Mouse (Mus musculus) CH12.LX (cell line): ENCODE measurements around the gene Src. TPM values are rescaled to one million over a fixed set of nuclear protein-coding genes. Genes with fewer than 3 reads are reported as not detected.

Source experiments
- DNase-seq: peaks from one replicate; pipeline ENCODE4 v3.0.0-alpha.2; 2013; ENCODE audit errors: extremely low read depth
- H3K27ac ChIP-seq: 2 replicates; pipeline ENCODE4 v1.5.1; 2012; ENCODE audit warnings: low read depth, mild to moderate bottlenecking, control low read depth, moderate library complexity; ENCODE audit not compliant: insufficient read depth
- H3K27me3 ChIP-seq: replicated peaks from 2 replicates; pipeline ENCODE3; 2012; ENCODE audit warnings: inconsistent platforms
- H3K36me3 ChIP-seq, 2 experiments: replicated peaks in 1 of 2; 2 replicates each; pipeline versions ENCODE3 to v1.6.1; 2012; ENCODE audit warnings: inconsistent platforms in 1 of 2, low read length in 1 of 2, mild to moderate bottlenecking in 1 of 2, mixed read lengths in 1 of 2, moderate library complexity in 1 of 2; ENCODE audit not compliant: control insufficient read depth in 1 of 2, insufficient read depth in 1 of 2
- H3K4me1 ChIP-seq, 2 experiments: 2 replicates each; pipeline ENCODE4 v1.6.1; 2012; ENCODE audit warnings: inconsistent platforms in 1 of 2, moderate library complexity in 1 of 2; ENCODE audit not compliant: insufficient read depth in 2 of 2, control insufficient read depth in 1 of 2
- H3K4me2 ChIP-seq: 2 replicates; pipeline ENCODE4 v1.6.1; 2012; ENCODE audit warnings: low read depth, mild to moderate bottlenecking, control low read depth; ENCODE audit not compliant: poor library complexity, insufficient read depth, severe bottlenecking
- H3K4me3 ChIP-seq, 3 experiments: fragments of 150-350 bp in 1 of 3; sonication (generic) in 1 of 3; replicated peaks in 1 of 3; 2 replicates each; pipeline versions ENCODE3 to v1.5.1; 2011 to 2012; ENCODE audit warnings: low read depth in 2 of 3, low read length in 2 of 3, mild to moderate bottlenecking in 2 of 3, moderate library complexity in 2 of 3, control low read depth in 1 of 3, improper control_type of control experiment in 1 of 3, inconsistent platforms in 1 of 3, mixed read lengths in 1 of 3; ENCODE audit not compliant: poor library complexity in 1 of 3
- H3K79me2 ChIP-seq: replicated peaks from 2 replicates; pipeline ENCODE4 v1.6.1; 2012; ENCODE audit warnings: mild to moderate bottlenecking, moderate library complexity; ENCODE audit not compliant: control insufficient read depth, poor library complexity, insufficient read depth, severe bottlenecking; ENCODE audit errors: extremely low read depth
- H3K9ac ChIP-seq: 2 replicates; pipeline ENCODE4 v1.6.1; 2012; ENCODE audit warnings: low read depth, mild to moderate bottlenecking, control low read depth, moderate library complexity; ENCODE audit not compliant: insufficient read depth
- H3K9me3 ChIP-seq: replicated peaks from 2 replicates; pipeline ENCODE3; 2012; ENCODE audit warnings: low read length, inconsistent platforms, mixed read lengths
- CTCF ChIP-seq, 2 experiments: IDR thresholded peaks in 1 of 2; conservative IDR thresholded peaks in 1 of 2; 2 replicates each; pipeline ENCODE4 v1.5.1; 2011 to 2012; ENCODE audit warnings: low read depth in 2 of 2, low read length in 2 of 2, improper control_type of control experiment in 1 of 2, inconsistent platforms in 1 of 2, mild to moderate bottlenecking in 1 of 2, moderate library complexity in 1 of 2
- E2F4 ChIP-seq: IDR thresholded peaks from 2 replicates; pipeline ENCODE4 v1.6.1; 2011; ENCODE audit warnings: low read depth, low read length, improper control_type of control experiment; ENCODE audit not compliant: insufficient replicate concordance
- ELF1 ChIP-seq: IDR thresholded peaks from 2 replicates; pipeline ENCODE4 v1.6.1; 2014; ENCODE audit warnings: low read depth, mild to moderate bottlenecking, inconsistent platforms, low read length, improper control_type of control experiment
- EP300 ChIP-seq: IDR thresholded peaks from 2 replicates; pipeline ENCODE4 v1.6.1; 2011; ENCODE audit warnings: low read length, improper control_type of control experiment
- ETS1 ChIP-seq: conservative IDR thresholded peaks from 2 replicates; pipeline ENCODE4 v1.6.1; 2012; ENCODE audit warnings: low read depth, mild to moderate bottlenecking, inconsistent platforms, low read length, improper control_type of control experiment, moderate library complexity
- HCFC1 ChIP-seq: IDR thresholded peaks from 2 replicates; pipeline ENCODE4 v1.6.1; 2012; ENCODE audit warnings: low read depth, mild to moderate bottlenecking, inconsistent platforms, low read length, improper control_type of control experiment
- IRF4 ChIP-seq: IDR thresholded peaks from 2 replicates; pipeline ENCODE4 v1.6.1; 2014; ENCODE audit warnings: low read depth, mild to moderate bottlenecking, inconsistent platforms, low read length, improper control_type of control experiment
- JUN ChIP-seq: IDR thresholded peaks from 2 replicates; pipeline ENCODE4 v1.6.1; 2011; ENCODE audit warnings: low read depth, mild to moderate bottlenecking, low read length, improper control_type of control experiment, moderate library complexity; ENCODE audit not compliant: insufficient read depth
- JUND ChIP-seq: conservative IDR thresholded peaks from 2 replicates; pipeline ENCODE4 v1.6.1; 2011; ENCODE audit warnings: low read depth, low read length, improper control_type of control experiment
- KAT2A ChIP-seq: IDR thresholded peaks from 2 replicates; pipeline ENCODE4 v1.6.1; 2012; ENCODE audit warnings: low read length, improper control_type of control experiment, inconsistent platforms; ENCODE audit not compliant: insufficient replicate concordance
- MAX ChIP-seq: IDR thresholded peaks from 2 replicates; pipeline ENCODE4 v1.6.1; 2011; ENCODE audit warnings: low read length, improper control_type of control experiment
- MAZ ChIP-seq: IDR thresholded peaks from 2 replicates; pipeline ENCODE4 v1.6.1; 2012; ENCODE audit warnings: low read depth, mild to moderate bottlenecking, inconsistent platforms, low read length, improper control_type of control experiment, moderate library complexity
- MXI1 ChIP-seq: IDR thresholded peaks from 2 replicates; pipeline ENCODE4 v1.6.1; 2011; ENCODE audit warnings: mild to moderate bottlenecking, low read depth, low read length, improper control_type of control experiment
- MYC ChIP-seq: IDR thresholded peaks from 2 replicates; pipeline ENCODE4 v1.6.1; 2011; ENCODE audit warnings: low read depth, mild to moderate bottlenecking, improper control_type of control experiment, low read length
- NRF1 ChIP-seq: IDR thresholded peaks from 2 replicates; pipeline ENCODE4 v1.6.1; 2014; ENCODE audit warnings: low read depth, mild to moderate bottlenecking, inconsistent platforms, low read length, improper control_type of control experiment, moderate library complexity
- POLR2AphosphoS2 ChIP-seq: IDR thresholded peaks from 2 replicates; pipeline ENCODE4 v1.6.1; 2011; ENCODE audit warnings: low read depth, low read length, improper control_type of control experiment
- RAD21 ChIP-seq: IDR thresholded peaks from 2 replicates; pipeline ENCODE4 v1.6.1; 2011; ENCODE audit warnings: low read depth, mild to moderate bottlenecking, low read length, improper control_type of control experiment, moderate library complexity
- SIN3A ChIP-seq: IDR thresholded peaks from 2 replicates; pipeline ENCODE4 v1.6.1; 2012; ENCODE audit warnings: low read length, improper control_type of control experiment, inconsistent platforms
- SMC3 ChIP-seq: IDR thresholded peaks from 2 replicates; pipeline ENCODE4 v1.6.1; 2011; ENCODE audit warnings: low read depth, low read length, improper control_type of control experiment
- TCF12 ChIP-seq: IDR thresholded peaks from 2 replicates; pipeline ENCODE4 v1.6.1; 2014; ENCODE audit warnings: low read depth, mild to moderate bottlenecking, inconsistent platforms, low read length, improper control_type of control experiment
- UBTF ChIP-seq: IDR thresholded peaks from 2 replicates; pipeline ENCODE4 v1.6.1; 2012; ENCODE audit warnings: low read depth, mild to moderate bottlenecking, inconsistent platforms, low read length, improper control_type of control experiment, moderate library complexity
- ZMIZ1 ChIP-seq: IDR thresholded peaks from 2 replicates; pipeline ENCODE4 v1.6.1; 2012; ENCODE audit warnings: low read depth, mild to moderate bottlenecking, inconsistent platforms, low read length, improper control_type of control experiment
- dilution Hi-C: fragments of 300-500 bp; cut with MboI; formaldehyde crosslinking; loops from 2 replicates; pipeline ENCODE4 v1.14.3; 2020; ENCODE audit warnings: low sequenced_read_pairs; ENCODE audit not compliant: extremely low pct_unique_long_range_greater_than_20kb, extremely low pct_ligation_motif_present
- in situ Hi-C: fragments of 300-500 bp; cut with MboI; formaldehyde crosslinking; loops from 3 replicates; pipeline ENCODE4 v1.14.3; 2019; ENCODE audit warnings: low sequenced_read_pairs, low pct_ligation_motif_present, low pct_unique_long_range_greater_than_20kb, mixed read lengths
- polyA plus RNA-seq: library from polyadenylated mRNA; unstranded; fragments of >175 nt; gene quantifications from 2 replicates; pipeline ENCODE4 v1.2.1, GENCODE M21; 2012; ENCODE audit warnings: low read depth; ENCODE audit not compliant: insufficient read length
- total RNA-seq, 2 experiments: library from RNA; depleted of rRNA; stranded (reverse); fragments of 300-350 nt in 1 of 2; fragments of >200 nt in 1 of 2; gene quantifications; 2 replicates each; pipeline ENCODE4 v1.2.3; 2012 to 2014

Src gene
- total RNA-seq (2012; rRNA removed) (0.25 and 0.29 TPM in 2 replicates), total RNA-seq (2014; rRNA removed) (0.20 and 0.31 TPM in 2 replicates), polyA plus RNA-seq (0.37 and 0.38 TPM in 2 replicates)

DNA sequence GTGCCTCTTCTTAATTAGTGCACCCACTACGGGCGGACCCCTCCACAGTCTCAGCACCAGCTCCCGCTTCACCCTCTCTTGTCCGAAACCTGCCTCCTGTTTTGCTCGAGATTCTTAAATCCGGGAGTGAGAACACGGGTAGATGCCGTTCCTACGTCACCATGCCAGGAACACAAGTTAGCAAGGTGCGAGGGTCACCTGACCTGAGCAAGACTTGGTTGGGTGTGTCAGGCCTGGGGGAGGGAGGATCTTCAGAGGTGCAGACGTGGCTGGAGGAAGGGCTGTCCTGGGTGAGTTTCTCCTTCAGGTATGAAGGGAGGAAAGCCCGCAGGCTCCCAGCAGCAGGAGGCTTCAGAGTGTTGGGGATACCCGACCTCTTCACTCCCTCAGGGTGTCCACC is at the start of gene Src:
TSS of gene Src (plus strand) at position 239 of the 400 bp plus-strand sequence.
- H3K36me3 ChIP-seq = no peaks in the 10 kb centered on the region
- H3K79me2 ChIP-seq = no peaks in the 10 kb centered on the region
- H3K9ac ChIP-seq = no peak within 1 kb of the TSS
- no peak within 1 kb of the TSS for H3K4me2 ChIP-seq
- H3K4me3 ChIP-seq = no peak within 1 kb of the TSS
- dilution Hi-C loops (no loop called here), in situ Hi-C loops (no loop called here)
- TF ChIP-seq MYC (no peak), IRF4 (no peak), E2F4 (no peak), KAT2A (no peak), CTCF (conservative IDR thresholded peaks at IDR 0.05 in 1 of 2, IDR thresholded peaks at IDR 0.05 in 1 of 2; ENCODE audit: low read depth in 2 of 2, low read length in 2 of 2) (no peak), MXI1 (no peak), SMC3 (no peak), EP300 (no peak), MAZ (no peak), ELF1 (no peak), SIN3A (no peak), MAX (no peak), JUN (no peak), JUND (no peak), NRF1 (no peak), ETS1 (no peak), RAD21 (no peak), POLR2AphosphoS2 (no peak), UBTF (no peak)
- H3K9me3 ChIP-seq = no peaks in the 10 kb centered on the region
- H3K4me1 ChIP-seq = peaks cover 6 to 10% of the 10 kb centered on the region in 2 experiments
- no peak for DNase-seq
- H3K27me3 ChIP-seq = peaks cover 39% of the 10 kb centered on the region
- no peak within 1 kb of the TSS for H3K27ac ChIP-seq

DNA sequence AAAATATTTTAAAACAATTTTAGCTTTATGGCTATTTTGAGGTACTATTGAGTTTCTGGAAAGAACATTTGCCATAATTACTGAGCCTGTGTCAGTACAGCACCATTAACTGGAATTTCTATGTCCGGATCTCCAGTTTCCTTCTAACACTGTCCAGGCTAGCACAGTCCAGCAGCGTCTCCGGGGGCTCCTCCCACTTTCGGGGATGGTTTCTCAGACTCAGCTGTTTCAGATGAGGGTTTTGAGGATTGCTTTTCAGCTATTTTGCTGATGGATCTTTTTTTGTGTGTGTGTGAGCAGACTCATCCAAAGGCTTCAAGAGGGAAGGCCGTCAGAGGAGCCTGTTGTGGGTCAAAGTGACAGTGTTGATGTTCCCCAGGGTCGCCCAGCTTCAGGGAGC is 46.5 kb upstream of the Src start:
- Histone ChIP-seq H3K79me2 (peaks cover 16% of the 10 kb centered on the region), H3K4me2 (no peak overlapping the region), H3K9ac (no peak overlapping the region), H3K27me3 (no peaks in the 10 kb centered on the region), H3K27ac (no peak overlapping the region), H3K9me3 (peaks cover 10% of the 10 kb centered on the region), H3K4me3 (no peak overlapping the region), H3K36me3 (peaks cover 0 to 54% of the 10 kb centered on the region in 2 experiments), H3K4me1 (peaks cover 2 to 23% of the 10 kb centered on the region in 2 experiments; a peak in 3 of 4 replicates)
- in situ Hi-C loops (no loop called here), dilution Hi-C loops (no loop called here)
- TF ChIP-seq HCFC1 (no peak), MAZ (no peak), ZMIZ1 (no peak), TCF12 (no peak)
- DNase-seq = no peak
